Mouse (Mus musculus) urinary bladder, postnatal 10 days (tissue): ENCODE results near the gene Pidd1.
A peak's percentile ranks its signal among the peaks of the same experiment; 100 is the strongest.
"Not testable (repeated sequence)": the region's sequence is repeated elsewhere in the genome, so short reads cannot be mapped to it uniquely, and the experiment has no call there.

Experiments used
- DNase-seq: peaks from one replicate; pipeline ENCODE4 v3.0.0; 2022; ENCODE audit warnings: low spot score

Gene Pidd1

GRCm38 (mm10) chr7:141458661-141459060, 14.8 kb upstream of the Pidd1 start:
- no peak for DNase-seq

- no peak for DNase-seq
Measured at GRCm38 (mm10) chr7:141457986-141458660, 14.3 kb upstream of the Pidd1 start.

- no peak for DNase-seq
Measured at GRCm38 (mm10) chr7:141457236-141457635, 13.4 kb upstream of the Pidd1 start.

GRCm38 (mm10) chr7:141456739-141457138, 12.9 kb upstream of the Pidd1 start:
- DNase-seq: no peak

- no peak for DNase-seq
Measured at GRCm38 (mm10) chr7:141455610-141456314, 11.9 kb upstream of the Pidd1 start.

GRCm38 (mm10) chr7:141454967-141455551, 11.2 kb upstream of the Pidd1 start, which contains the start of gene Pnpla2:
TSS of gene Pnpla2 (plus strand) at chr7:141455198.
- DNase-seq: peak; percentile 80

- no peak for DNase-seq
Measured at GRCm38 (mm10) chr7:141453636-141454035, 9.8 kb upstream of the Pidd1 start.

- no peak for DNase-seq
Measured at GRCm38 (mm10) chr7:141451928-141452327, 8.1 kb upstream of the Pidd1 start.

- peak; percentile 77 for DNase-seq
Measured at GRCm38 (mm10) chr7:141447110-141447991, 3.5 kb upstream of the Pidd1 start, which contains the start of gene Rplp2. TSS of gene Rplp2 (plus strand) at chr7:141447370.

- DNase-seq: not testable (repeated sequence)
Measured at GRCm38 (mm10) chr7:141446374-141446773, 2.5 kb upstream of the Pidd1 start.

- no peak for DNase-seq
Measured at GRCm38 (mm10) chr7:141443081-141443821, 574 bp downstream of the Pidd1 start.

- DNase-seq: no peak
Measured at GRCm38 (mm10) chr7:141442199-141442598, 1.6 kb downstream of the Pidd1 start.

GRCm38 (mm10) chr7:141441460-141441859, 2.4 kb downstream of the Pidd1 start:
- DNase-seq: no peak

- DNase-seq: no peak
Measured at GRCm38 (mm10) chr7:141440613-141441012, 3.2 kb downstream of the Pidd1 start.

- no peak for DNase-seq
Measured at GRCm38 (mm10) chr7:141439811-141440210, 4.0 kb downstream of the Pidd1 start.

GRCm38 (mm10) chr7:141439140-141439679, 4.6 kb downstream of the Pidd1 start:
- DNase-seq: no peak

GRCm38 (mm10) chr7:141438201-141438968, 5.4 kb downstream of the Pidd1 start:
- no peak for DNase-seq

- no peak for DNase-seq
Measured at GRCm38 (mm10) chr7:141437178-141438120, 6.4 kb downstream of the Pidd1 start, which contains the start of gene Slc25a22. TSS of gene Slc25a22 (minus strand) at chr7:141437892.

GRCm38 (mm10) chr7:141436523-141436892, 7.3 kb downstream of the Pidd1 start:
- DNase-seq: no peak
